Mouse (Mus musculus): ENCODE measurements at regions not wholly inside any gene's neighbourhood (a gene's known extent, or its start where the extent isn't known, plus 50 kb on each side); places are given as distances from the start of the nearest gene placed in this dataset.

DNA sequence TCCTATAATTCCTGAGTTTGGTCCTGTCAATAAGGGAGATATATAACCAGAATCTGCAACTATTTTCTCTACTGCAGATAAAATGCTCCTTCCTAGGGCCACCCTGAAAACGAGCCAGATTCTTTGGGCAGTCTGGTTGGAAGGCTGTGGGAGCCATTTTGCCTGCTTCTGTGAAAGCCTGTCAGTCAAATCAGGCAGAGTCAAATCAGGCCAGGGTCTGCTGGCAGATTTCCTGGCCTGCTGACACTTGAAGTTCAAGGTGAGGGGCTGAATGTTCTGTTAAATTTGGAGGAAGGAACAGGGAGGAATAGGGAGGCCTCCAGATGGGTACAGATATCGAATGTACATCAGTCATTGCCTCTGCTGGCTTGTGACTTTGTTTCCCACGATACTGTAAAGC is 206.0 kb upstream of the Pkn2 start:
- no peak for DNase-seq (ENCODE audit: low read depth, low spot score)

DNA sequence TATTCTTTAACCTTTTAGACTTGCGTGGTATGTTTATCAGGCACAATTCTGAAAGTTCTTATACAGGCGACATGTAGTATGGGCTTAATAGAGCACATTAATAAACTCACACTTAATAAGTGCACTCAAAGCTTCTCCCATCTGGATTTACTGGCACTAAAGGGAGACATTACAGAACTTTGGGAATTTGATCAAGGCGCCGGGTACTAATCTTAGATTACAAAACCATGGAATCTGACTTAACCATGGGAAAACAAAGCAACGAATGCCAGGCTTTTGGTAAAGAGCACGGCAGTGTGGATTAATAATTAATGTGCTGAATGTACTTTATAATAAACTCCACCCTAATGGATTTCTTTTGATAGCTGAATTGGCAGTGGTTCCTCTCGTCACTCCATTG is 196.5 kb upstream of the Pkn2 start:
- no peak for DNase-seq (ENCODE audit: low read depth, low spot score)

- DNase-seq (ENCODE audit: low read depth, low spot score): no peak
Measured at GRCm38 (mm10) chr3:143071839-143072373, 190.1 kb upstream of the Pkn2 start.

- no peak for DNase-seq (ENCODE audit: low read depth, low spot score)
Measured at GRCm38 (mm10) chr3:143054858-143055257, 173.1 kb upstream of the Pkn2 start.

GRCm38 (mm10) chr3:143053286-143053993 is 171.6 kb upstream of the Pkn2 start:
- DNase-seq (ENCODE audit: low read depth, low spot score): peak; percentile 3

GRCm38 (mm10) chr3:143040666-143041065 is 158.9 kb upstream of the Pkn2 start:
- DNase-seq (ENCODE audit: low read depth, low spot score): no peak

DNA sequence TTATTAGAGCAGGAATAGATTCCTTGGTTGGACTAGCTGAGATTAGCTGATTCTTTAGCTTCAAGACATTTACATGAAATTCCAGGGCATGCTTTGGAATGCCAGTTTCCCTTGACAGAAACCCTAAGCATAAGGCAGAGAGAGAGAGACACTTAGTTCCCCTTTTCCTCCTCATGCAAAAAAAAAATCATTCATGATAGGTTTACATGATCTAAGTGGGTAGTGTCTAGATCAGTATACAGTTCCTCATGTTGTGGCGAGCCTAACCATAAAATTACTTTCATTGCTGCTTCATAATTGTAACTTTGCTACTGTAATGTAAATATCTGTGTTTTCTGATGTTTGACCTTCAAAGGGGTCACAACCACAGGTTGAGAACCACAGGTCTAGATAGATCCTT is 154.3 kb upstream of the Pkn2 start:
- DNase-seq (ENCODE audit: low read depth, low spot score): no peak

DNA sequence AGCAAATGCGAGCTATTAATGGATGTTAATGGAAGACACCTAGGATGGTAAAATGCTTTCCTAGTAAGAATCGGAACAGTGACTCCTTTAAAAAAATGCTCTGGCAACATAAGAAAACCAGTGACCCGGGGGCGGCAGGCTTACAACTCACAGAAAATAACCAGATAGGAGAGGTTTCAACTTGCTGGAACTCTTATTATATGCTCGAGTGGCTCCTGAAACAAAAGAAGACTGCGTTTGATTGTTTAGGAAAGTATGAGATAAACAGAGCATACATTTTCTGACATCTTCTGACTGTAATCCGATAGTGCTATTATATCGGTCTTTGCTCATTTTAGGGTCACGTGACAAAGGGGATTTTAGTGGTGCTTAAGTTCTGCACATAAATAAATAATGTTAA is 152.8 kb upstream of the Pkn2 start:
- DNase-seq (ENCODE audit: low read depth, low spot score): no peak

DNA sequence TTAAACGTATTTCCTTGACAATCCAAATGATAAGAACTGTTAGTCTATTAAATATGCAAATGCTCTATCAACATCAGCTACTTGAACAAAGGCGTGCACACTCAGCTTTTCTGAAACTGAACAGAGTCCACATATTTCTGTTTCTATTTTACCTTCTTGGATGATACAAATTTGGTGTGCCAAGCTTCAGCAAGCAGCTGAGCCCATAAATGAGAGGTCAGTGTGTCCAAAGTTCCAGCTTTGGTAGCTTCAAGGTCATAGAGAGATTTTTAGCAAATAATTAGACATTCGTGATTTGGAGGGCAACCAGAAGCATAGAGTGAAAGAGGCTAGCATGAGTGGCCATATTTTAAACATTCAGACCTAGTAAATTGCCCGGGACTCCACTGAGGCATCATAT is 140.7 kb upstream of the Pkn2 start:
- no peak for DNase-seq (ENCODE audit: low read depth, low spot score)

DNA sequence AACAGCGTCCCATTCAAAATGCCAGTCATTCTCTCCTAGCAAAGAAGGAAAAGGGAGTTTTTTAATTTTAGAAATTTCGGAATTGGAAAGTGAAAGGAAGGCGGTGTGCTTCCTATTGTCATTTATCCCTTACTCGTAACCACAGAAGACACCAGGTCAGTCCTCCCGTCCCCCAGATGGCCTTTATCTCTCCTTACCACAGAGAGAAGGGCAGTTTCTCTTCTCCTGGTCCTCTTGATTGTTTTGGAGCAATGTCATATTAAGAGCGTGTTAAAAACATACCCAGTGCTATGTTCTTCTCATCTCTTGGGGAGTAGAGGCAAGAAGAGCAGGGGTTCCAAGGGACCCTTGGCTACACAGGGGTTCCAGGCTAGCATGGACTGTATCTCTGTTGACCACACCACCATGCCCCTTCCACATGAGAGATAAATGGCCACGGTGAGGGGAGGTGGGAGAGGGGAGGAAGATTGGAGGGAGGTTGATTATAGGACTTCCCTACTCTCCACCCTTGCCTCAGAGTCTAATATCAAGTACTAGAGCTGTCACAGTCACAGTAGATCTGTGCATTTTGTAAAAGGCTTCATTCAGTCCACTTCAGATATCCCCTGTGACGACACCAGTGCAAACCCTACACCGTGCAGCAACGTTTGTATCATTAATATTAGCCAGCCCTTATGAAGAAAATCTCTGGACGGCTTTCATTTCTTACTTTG is 139.5 kb upstream of the Pkn2 start:
- DNase-seq (ENCODE audit: low read depth, low spot score): no peak

DNA sequence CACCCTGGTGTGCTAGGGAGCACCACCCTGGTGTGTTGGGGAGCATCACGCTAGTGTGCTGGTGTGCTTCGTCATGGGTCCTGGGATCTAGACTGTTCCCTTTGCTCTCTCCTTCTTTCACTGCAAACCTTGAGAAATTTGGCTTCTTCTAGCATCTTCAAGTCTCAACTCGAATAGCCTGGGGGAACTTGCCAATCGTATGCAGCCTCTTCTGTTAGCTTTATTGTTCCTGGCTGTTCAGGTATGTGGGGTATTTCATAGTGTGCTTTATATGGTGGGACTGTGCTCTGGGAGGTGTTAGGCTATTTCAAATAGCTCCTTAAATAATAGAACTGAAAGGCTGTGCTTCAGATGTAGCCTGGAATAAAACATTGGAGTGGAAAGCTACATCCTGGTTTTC is 135.7 kb upstream of the Pkn2 start:
- no peak for DNase-seq (ENCODE audit: low read depth, low spot score)

GRCm38 (mm10) chr3:143016758-143017157 is 135.0 kb upstream of the Pkn2 start:
- no peak for DNase-seq (ENCODE audit: low read depth, low spot score)

GRCm38 (mm10) chr3:143014421-143014820 is 132.6 kb upstream of the Pkn2 start:
- DNase-seq (ENCODE audit: low read depth, low spot score): no peak

DNA sequence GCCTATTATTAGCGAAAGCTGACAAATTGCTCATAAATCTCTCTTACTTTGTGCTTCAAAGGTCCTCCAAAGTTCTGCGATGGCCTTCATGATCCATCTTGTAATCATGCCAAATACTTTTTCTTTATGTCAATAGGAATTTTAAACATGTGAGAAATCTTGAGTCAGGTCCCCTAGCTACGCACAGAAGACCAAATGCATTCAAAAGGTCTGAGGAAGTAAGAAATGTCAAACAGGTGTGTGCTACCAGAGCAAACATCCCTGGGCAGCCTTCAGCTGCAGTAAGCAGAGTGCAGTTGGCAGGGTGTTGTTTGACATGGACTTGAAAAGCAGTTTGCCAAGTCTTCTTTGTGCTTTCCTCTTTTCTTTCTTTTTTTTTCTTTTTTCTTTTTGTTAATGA is 125.2 kb upstream of the Pkn2 start:
- no peak for DNase-seq (ENCODE audit: low read depth, low spot score)

GRCm38 (mm10) chr3:143001952-143002351 is 120.1 kb upstream of the Pkn2 start:
- DNase-seq (ENCODE audit: low read depth, low spot score): no peak

GRCm38 (mm10) chr3:142995981-142996743 is 114.4 kb upstream of the Pkn2 start:
- DNase-seq (ENCODE audit: low read depth, low spot score): no peak

GRCm38 (mm10) chr3:142984547-142984946 is 102.7 kb upstream of the Pkn2 start:
- no peak for DNase-seq (ENCODE audit: low read depth, low spot score)

DNA sequence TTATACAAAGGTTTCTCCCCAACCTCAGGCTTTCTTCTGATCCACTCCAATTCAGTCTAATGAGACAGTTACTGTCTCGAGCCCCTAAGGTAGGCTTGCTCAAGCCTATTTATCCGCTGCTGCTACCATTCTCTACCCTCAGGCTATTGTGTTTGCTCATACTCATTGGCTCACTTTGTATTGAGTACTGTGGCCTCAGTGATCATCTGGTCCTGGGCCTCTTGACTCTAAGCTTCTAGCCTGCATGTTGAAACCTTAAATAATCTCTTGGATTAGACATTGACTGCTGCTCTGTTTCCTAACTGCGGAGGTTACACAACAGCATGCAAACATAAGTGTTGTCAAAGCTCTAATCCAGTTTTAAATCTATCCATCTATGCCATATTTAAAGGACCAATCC is 99.4 kb upstream of the Pkn2 start:
- no peak for DNase-seq (ENCODE audit: low read depth, low spot score)

- peak; percentile 13 for DNase-seq (ENCODE audit: low read depth, low spot score)
Measured at GRCm38 (mm10) chr3:142979161-142979560, 97.4 kb upstream of the Pkn2 start.

GRCm38 (mm10) chr3:142976519-142977394 is 95.0 kb upstream of the Pkn2 start:
- no peak for DNase-seq (ENCODE audit: low read depth, low spot score)

DNA sequence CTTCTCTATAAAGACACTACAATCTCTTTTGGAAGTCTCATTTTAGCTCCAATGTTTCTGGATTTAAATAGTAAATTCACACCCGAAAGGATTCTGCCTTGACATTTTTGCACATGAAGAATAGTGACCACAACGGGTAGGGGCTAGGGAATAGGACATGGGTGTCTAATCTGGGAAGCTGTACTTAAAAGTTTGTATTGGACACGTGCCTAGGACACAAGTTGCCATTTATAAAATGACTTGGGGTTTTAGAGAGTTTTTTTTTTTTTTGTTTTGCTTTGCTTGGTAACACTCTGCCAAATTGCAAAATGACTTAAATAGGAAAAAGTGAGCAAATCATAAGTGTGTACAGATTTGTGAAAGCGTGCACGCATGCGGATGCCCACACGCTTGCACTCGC is 93.8 kb upstream of the Pkn2 start:
- DNase-seq (ENCODE audit: low read depth, low spot score): peak; percentile 16

Measured in telencephalon, adult 2 months (tissue).